ENCODE assay signal across 25 mouse cellular contexts in genomic region chr3:52411356-52411755, GRCm38 (mm10).
DNase-seq lines count a peak whose midpoint lies in the region; ATAC-seq lines count a peak whose summit lies in the region.
"Had no signal": no experiment of that assay in that cellular context is flagged by ENCODE, and none has a peak within 500 bp of the region (broad histone marks: within the 10 kb centered on the region; RNA-seq: fewer than 3 reads in every experiment).

No protein-coding gene starts in this region.

- no peaks in the 10 kb centered on the region for H3K27me3 ChIP-seq in kidney, embryonic 14.5 days (ENCODE audit: control insufficient read depth, insufficient read depth, low read length)
- H3K27me3 ChIP-seq: embryonic facial prominence, embryonic 15.5 days; heart, embryonic 15.5 days; Patski had no signal

- DNase-seq in CD4-positive helper T cell, adult 2 months (ENCODE audit: low read depth, low spot score) = peak; percentile 78
- peak; percentile 60 for DNase-seq in thymus, postnatal 14 days
- DNase-seq in kidney, postnatal 36 days = no peak
- DNase-seq in kidney, postnatal 4 days = no peak
- DNase-seq: adrenal gland, postnatal 10 days; cerebellum, adult 11 months; cerebellum, adult 8-10 months; cerebellum, postnatal 14 days; embryo, embryonic 11 days; gastrocnemius, adult 2 months; gastrocnemius, postnatal 25 days; heart, postnatal 14 days had no signal

- peaks cover 22% of the 10 kb centered on the region for H3K4me1 ChIP-seq in kidney, embryonic 14.5 days (ENCODE audit: control insufficient read depth, insufficient read depth, low read length)

- H3K9ac ChIP-seq in kidney, embryonic 14.5 days (ENCODE audit: low read depth, low read length) = no peak overlapping the region
- H3K9ac ChIP-seq: embryonic facial prominence, embryonic 15.5 days; heart, embryonic 15.5 days; hindbrain, embryonic 13.5 days had no signal

- no peak overlapping the region for H3K27ac ChIP-seq in kidney, embryonic 14.5 days (ENCODE audit: low read depth, low read length)
- H3K27ac ChIP-seq: embryonic facial prominence, embryonic 15.5 days; forebrain, embryonic 10.5 days; gastrocnemius, adult 2 months; heart, embryonic 15.5 days; hindbrain, embryonic 13.5 days; hindbrain, postnatal 0 days had no signal

- H3K36me3 ChIP-seq in kidney, embryonic 14.5 days (ENCODE audit: control insufficient read depth, insufficient read depth, low read length) = no peaks in the 10 kb centered on the region
- H3K36me3 ChIP-seq: embryonic facial prominence, embryonic 15.5 days; forebrain, embryonic 10.5 days; heart, embryonic 15.5 days; hindbrain, embryonic 13.5 days had no signal

- ATAC-seq in CD4-positive, CD25-positive, alpha-beta regulatory T cell, adult 4 months = peak; percentile 97
- peak; percentile 98 for ATAC-seq in inflammation-experienced regulatory T-cells, adult 6 months
- ATAC-seq in kidney, embryonic 14.5 days (ENCODE audit: low FRiP score, low TSS enrichment) = no peak
- no peak for ATAC-seq in monocyte, adult 5-6 weeks (replicated peaks; ENCODE audit: insufficient number of reproducible peaks, low FRiP score, low TSS enrichment, poor library complexity, severe bottlenecking)
- ATAC-seq: forebrain, embryonic 14.5 days; hindbrain, postnatal 0 days; Patski had no signal

- no peak overlapping the region for H3K4me3 ChIP-seq in kidney, embryonic 14.5 days (ENCODE audit: low read length)
- H3K4me3 ChIP-seq: embryonic facial prominence, embryonic 15.5 days; erythroblast, embryonic 14.5 days; forebrain, embryonic 10.5 days; gastrocnemius, adult 2 months; heart, embryonic 15.5 days; hindbrain, embryonic 13.5 days had no signal

- H3K9me3 ChIP-seq in kidney, embryonic 14.5 days (ENCODE audit: control insufficient read depth, low read length) = no peaks in the 10 kb centered on the region
- H3K9me3 ChIP-seq: embryonic facial prominence, embryonic 15.5 days; forebrain, embryonic 10.5 days; heart, embryonic 15.5 days; hindbrain, embryonic 13.5 days had no signal

- H3K4me2 ChIP-seq in kidney, embryonic 14.5 days (replicated peaks; ENCODE audit: low read depth, low read length) = no peak overlapping the region
- H3K4me2 ChIP-seq: embryonic facial prominence, embryonic 15.5 days; heart, embryonic 11.5 days; heart, embryonic 15.5 days; hindbrain, embryonic 13.5 days had no signal

- WGBS in kidney, embryonic 14.5 days = 86% methylated on average over 5 of the region's 5 CpGs

Comparison
In these comparisons a context has a peak if more than half of its experiments do, and no peak if none do; other contexts are left out.
1. DNase-seq: peak in CD4-positive helper T cell, adult 2 months (single experiment) and thymus, postnatal 14 days (single experiment); none in kidney, postnatal 36 days (0 of 2) and kidney, postnatal 4 days (0 of 2).
2. ATAC-seq: peak in CD4-positive, CD25-positive, alpha-beta regulatory T cell, adult 4 months (single experiment) and inflammation-experienced regulatory T-cells, adult 6 months (single experiment); none in kidney, embryonic 14.5 days (single experiment) and monocyte, adult 5-6 weeks (single experiment).